Mouse (Mus musculus): ENCODE results near the gene Nhej1.

Gene Nhej1

DNA sequence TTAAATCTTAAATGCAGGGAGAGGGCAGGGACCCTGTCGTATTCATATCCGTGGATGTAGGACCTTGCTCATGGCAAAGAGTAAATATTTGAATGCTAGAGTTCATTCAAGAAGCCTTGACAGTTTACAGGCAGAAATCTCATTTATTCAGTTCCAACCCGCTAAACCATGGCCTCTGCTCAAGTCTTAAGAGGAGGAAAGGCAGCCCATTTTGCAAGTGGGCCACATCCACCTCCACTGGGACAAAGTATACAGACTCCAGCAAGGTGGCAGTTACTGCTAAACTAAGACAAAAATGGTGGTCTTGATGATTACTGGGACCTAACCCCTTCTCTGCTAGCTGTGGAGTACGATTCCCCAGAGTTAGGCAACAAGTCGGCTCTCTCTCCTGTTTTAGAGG lies 418 bp upstream of the Nhej1 start:
- no peak for DNase-seq (ENCODE audit: low spot score)

DNA sequence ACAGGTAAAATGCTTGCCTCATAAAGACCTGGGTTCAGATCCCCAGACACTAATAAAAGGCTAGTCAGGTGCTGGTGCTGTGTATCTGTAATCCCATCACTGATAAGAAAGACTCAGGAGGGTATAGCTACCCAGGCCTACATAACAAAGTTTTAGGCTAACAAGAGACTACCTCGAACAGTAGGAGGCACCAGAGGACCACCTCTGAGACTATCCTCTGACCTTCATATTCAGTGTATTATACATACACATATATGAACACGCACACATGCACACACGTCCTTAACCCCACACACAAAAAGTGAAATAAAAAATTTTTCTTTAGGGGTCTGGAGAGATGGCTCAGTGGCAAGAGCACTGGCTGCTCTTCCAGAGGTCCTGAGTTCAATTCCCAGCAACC lies 2.8 kb downstream of the Nhej1 start:
- DNase-seq (ENCODE audit: low spot score) = no peak

DNA sequence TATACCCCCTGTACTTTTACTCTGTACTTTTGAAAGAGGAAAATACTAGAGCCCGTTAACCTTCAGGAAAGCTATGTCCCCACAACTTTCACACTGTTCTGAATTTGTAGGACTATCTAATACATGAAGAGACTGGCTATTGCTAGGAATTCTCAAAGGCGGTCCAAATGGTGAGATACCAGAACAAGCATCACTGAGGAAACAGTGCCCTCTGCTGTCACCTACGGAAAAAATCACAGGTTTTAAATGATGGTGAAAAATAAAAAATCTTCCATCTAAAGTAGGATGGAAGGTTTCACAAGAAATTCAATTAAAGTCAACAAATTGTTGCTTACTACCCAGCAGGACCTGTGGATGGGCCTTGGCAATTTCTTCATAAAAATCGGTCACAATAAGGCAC lies 72.9 kb downstream of the Nhej1 start:
- DNase-seq (ENCODE audit: low spot score) = no peak

DNA sequence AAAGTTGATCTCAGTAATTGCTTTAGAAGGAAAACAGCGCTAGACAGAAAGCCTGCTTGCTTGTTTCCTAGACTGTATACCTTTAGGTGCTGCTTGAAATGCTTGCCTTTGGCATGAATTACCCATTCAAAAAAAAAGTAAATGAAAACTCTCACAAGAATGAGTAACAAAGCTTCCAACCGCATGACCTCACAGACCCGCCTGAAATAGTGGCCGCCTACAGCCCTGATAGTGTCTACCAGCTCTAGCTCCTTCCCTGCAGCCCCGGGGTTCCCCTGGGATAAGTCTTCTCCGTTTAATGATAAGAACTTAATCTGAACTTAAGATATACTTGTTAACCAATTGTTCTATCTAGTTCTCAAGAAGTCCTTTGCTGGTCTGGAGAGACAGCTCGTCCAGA lies 73.6 kb downstream of the Nhej1 start:
- DNase-seq (ENCODE audit: low spot score) = no peak

DNA sequence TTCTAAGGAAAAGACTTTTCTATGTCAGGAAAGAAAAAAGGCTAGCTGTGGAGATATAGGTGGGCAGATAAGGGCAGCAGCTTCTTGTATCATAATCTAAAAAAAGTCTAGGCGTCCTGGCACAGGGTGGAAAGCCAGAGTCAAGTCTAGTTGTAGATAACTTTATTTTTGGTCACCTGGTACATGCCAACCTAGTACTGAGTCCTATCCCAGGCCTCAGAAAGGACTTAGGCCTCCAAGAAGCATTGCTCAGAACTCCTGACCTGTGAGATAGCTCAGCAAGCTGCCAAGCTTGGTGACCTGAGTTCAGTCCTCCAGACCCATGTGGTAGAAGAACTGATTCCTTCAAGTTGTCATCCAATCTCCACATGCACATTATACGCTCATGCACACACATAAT lies 76.4 kb downstream of the Nhej1 start:
- DNase-seq (ENCODE audit: low spot score) = no peak

DNA sequence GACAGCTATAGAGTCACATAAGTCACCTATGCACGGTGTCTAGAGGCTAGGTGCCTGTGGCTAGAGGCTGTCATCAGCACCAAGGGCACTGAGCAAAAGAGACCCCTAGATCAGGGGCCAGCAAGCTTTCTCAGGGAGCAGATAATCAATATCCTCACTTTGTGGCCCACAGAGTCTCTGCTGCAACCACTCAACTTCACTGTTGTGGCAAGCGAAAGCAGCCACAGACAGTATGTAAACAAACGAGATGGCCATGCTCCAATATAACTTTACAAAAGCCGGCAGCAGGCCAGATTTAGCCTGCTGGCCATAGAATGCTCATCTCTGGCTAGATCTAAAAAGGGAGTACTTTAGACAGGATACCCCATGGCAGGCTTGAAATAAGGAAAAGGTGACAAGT lies 77.0 kb downstream of the Nhej1 start:
- no peak for DNase-seq (ENCODE audit: low spot score)

DNA sequence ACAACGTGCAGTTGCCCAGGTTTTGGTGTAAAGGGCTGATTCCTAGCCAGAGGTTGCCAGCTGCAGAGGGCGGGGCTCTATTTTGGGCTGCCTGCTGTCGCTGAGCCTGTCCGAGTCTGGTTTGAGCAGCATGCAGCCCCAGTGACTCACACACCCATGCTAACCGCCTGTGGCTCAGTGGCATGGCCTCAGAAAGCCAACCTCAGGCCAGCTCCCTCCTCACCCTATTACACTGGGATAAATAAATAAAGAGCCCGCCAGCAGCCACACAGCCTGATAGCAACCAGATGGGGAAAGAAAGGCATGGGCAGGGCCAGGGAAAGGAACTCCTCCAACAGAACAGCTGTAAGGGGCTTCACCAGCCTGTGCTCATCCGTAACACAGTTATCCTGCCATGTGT lies 84.6 kb downstream of the Nhej1 start:
- DNase-seq (ENCODE audit: low spot score) = no peak

DNA sequence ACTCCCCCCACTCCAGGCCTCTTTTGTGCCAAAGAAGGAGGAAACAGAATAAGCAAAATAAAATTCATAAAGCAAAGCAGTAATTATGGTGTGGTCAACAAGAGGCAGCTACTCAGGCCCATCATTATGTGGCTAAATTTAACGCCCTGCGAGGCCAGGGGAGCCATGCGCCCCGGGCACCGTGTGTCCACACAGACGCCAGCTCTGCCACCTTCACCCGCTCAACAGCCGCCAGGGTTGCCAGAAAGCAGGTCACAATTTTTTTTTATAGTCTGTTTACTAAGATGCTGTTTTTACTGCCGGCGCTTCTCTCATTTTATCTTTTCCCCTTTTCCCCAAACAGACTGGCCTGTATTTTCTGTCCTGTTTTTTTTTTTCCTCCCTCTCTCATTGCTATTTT lies 93.0 kb downstream of the Nhej1 start:
- DNase-seq (ENCODE audit: low spot score) = no peak

DNA sequence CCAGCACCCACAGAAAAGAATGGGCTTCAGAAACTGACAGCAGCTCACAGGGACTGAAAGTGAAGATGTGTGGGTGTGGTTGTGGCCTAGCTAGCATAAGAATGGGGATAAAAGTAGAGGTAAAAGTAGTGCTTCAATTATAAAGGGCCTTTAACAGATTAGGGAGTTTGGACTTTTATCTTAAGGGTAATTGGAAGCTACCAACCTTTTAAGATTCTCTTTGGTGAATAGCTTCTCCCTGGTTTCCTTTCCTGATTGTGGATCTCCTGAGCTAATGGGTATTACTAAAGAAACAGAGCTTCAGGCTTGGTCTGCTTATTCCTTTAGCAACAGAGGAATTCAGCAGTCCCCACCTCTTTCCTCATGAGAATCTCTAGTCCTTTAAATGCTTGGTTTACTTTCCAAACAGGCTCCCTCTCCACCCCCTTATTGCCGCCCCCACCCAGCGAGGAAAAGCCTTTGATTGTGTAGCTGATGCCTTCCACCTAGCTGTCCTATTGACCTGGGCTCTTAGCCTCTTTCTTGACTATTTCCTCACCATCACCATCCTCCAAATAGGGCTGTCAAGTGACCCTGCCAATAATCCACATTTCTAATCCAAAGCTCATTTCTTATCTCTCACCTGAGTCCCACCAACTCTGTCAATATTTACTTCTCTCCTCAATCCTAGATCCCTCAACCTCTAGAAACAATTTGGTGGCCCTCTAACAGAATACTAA lies 97.8 kb downstream of the Nhej1 start:
- no peak for DNase-seq (ENCODE audit: low spot score)

DNA sequence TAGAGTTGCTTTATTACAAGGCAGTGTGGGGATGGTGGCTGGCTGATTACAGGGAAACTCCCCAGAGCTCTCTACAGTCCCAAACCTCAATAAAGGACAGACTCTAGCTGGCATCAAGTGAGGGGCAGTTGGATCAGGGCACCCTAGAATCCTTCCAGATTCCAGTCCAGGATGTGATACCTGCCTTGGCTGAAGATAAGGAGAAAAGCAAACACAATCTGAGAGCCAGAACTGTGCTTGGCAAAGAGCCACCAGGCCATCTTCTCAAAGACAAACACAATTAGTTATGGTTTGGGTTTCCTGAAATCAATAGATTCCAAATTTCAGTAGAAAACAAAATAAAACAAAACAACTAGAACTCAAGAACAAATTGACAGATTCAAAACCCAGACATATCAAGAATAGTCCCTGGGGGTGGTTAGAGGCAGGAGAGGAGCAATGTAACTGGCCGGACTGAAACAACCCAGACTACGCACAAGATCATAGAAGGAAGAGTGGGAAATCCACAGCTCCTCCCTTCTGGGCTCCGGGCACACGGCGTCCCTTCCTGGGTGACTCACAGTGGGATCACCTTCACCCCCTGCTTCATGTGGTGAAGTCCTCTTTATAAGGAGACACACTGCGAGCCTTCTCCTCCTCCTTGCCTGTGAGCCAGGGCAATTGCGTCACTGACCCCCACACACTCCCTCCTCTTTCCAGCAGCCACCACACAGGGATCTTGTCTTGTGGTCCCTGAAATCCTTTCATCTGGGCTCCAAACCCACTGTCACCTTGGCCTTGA lies 100.4 kb downstream of the Nhej1 start:
- no peak for DNase-seq (ENCODE audit: low spot score)

DNA sequence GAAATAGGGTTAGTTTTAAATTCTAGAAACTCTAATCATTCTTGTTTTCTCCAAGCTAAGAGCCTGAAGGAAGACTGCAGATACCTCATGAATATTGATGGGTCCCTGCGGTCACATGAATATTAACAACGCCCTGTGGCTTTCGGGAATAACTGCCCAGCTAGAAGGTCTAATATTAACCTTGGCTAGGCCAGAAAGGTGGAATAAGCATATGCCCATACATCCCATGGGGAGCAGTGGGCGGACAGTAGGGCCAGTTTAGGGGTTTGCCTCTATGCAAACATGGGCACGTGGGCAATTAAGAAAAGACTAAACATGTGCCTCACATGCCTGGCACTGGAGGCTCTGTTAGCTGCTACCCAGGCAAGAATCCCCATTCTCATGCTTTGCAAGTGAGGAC lies 102.8 kb downstream of the Nhej1 start:
- no peak for DNase-seq (ENCODE audit: low spot score)

DNA sequence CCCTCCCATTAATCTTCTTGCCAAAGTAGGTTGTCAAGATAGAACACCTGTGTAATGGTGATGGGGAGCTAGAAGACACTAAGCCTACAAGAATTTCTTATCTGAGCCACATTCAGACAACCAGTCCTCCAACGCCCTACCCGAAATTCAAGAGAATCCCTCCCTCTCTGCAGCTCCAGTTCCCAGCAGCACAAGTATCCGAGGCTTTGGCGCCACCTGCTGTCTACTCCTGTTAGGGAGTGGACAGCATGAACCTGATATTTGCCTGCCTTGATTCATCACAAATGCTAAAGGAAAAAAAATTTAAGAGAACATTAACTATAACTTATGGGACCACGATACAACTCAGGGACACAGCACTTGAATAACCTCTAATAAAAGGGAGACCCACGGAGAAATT lies 108.2 kb downstream of the Nhej1 start:
- peak; percentile 74 for DNase-seq (ENCODE audit: low spot score)

DNA sequence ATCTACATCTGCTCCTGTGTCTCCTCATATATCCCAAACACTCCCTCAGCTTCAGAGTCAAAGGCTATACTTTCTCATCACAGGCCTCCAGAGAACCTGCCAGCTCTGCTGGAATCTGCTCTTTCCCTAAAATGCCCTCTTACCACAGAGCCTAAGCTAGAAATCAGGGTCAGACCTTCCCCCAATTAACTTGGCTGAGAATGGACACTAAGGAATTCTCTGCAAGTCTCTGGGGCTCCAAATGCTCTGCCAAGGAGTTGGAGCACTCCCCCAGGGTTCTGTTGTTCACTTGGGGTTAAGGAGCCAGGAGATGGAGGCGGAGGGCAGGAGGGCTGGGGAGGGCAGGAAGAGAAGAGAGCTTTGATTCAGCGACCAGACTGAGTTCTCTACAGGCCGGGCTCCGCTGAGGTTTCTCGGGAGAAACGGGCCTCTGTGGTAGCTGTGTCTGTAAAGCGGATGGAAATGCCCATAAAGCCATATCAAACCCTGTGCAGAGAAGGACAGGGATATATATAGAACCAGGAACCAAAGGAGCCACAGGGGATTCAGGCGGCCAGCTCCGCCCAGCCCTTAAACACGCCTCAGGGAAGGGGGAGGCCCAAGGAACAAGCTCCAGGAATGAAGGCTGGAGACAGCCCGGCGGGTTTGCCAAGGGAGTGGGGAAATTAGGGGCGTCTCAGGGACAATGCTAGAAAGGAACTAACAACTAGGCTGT lies 109.3 kb downstream of the Nhej1 start:
- peak; percentile 18 for DNase-seq (ENCODE audit: low spot score)

DNA sequence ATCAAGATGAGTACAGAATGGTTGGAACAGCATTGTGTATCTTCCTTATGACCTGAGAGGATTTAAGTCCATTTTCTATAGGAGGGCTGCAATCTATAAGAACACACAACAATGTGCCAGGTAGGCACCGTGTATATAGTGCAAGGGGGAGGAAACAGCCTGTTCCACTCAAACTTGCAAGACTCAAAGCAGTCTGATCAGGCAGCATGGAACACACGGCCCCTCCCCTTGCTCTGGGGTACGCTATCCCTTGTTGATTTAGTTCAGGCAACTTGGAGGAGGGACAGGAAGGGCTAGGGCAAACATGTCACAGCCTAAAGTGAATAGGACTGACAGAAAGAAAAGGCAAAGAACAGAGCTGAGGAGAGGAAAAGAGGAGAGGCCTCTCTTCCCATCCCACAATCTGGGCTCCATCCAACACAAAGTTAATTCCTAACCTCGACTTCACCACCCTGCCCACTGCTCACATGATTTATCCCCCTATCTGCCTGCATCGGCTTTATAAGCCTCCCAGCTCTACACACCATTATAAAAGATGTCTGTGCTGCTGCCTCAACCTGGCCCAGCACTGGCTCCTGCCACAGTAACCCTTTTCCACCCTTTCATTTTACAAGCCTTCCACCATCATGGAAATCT lies 110.7 kb downstream of the Nhej1 start:
- no peak for DNase-seq (ENCODE audit: low spot score)

DNA sequence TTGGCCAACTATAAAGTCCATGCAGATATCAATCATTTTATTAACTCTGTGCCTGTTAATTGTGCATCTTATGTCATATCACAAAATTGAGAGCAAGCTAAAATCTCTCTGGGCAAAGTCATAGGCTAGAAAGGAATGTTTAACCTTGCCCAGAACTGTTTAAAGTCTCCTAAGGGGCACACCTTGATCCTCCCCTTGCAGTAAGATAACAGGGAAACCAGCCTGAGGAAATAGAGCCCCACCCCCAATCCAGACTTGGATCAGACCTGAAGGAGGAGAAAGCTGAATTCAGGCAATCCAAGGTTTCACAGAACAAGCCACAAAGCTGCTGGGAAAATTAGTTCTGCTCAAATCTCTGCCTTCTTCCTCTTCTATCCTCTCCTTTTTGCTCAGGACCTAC lies 114.2 kb downstream of the Nhej1 start:
- no peak for DNase-seq (ENCODE audit: low spot score)

DNA sequence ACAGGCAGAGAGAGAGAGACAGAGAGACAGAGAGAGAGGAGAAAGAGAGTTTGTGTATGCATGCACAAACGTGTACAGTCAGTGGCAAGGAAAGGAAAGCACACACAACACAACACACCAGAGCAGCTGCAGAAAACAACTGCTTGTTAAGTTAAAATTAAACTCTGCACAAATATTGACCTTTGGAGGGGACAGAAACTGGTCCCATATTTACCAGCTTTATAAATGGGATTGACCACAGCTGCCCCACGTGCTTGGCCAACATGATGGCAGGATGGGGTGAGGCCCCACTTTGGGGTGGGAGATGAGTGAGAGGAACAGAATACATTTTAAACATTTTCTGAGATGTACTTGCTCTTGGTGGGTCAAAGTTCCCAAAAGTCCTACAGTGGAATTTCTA lies 114.8 kb downstream of the Nhej1 start:
- no peak for DNase-seq (ENCODE audit: low spot score)

DNA sequence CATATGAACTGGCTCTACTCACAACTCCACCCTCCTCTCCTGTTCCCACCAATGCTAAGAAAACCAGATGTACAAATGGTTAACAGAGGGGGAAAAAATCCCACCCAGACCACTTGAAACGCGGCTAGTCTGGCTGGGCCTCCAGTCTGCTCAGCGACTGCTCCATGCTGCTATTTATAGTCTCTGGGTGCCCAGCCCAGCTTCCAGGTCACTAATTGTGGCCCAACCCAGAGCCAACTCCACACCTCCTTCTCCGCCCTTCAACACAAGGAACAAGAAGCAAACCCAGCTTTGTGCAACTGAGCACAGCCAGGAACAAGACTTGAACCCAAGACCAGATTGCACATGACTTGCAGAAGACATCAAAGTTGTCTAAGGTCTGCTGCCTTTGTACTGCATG lies 119.0 kb downstream of the Nhej1 start:
- DNase-seq (ENCODE audit: low spot score) = no peak

DNA sequence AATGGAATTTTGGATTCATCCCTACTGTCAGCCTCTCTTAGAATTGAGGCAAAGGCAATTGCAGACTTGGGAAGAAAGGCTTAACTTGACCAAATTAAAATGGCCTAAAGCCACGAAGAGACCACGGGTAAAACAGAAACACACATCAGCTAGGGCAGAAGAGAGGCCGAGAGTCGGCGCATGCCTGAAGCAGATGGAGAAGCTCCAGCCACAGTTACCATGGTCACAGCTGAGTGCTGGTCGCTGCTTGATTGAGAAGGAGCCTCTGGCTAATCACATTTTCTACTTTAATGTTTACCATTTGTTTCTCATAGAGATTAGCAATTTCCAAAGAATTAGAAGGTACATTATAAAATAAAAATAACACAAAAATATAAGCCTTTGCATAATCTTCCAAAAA lies 123.8 kb downstream of the Nhej1 start:
- DNase-seq (ENCODE audit: low spot score) = no peak

DNA sequence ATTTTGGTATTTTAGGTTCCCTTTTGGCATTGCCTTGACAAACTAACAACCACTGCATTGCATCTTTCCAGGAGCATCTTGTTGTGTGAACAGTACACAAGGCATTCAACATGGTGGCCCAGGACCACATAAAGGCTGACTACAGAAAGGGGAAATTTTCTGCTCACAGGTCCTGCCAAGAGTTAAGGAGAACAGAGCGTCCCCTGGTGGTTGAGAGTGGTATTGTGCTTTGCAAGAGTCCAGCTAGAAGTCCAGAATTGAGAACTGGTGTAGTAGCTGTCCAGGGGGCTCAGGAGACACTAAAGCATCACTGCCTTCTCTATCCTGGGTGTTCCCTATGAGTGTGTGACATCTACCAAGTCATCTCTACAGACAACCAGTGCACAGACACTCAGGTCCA lies 124.5 kb downstream of the Nhej1 start:
- DNase-seq (ENCODE audit: low spot score) = no peak

DNA sequence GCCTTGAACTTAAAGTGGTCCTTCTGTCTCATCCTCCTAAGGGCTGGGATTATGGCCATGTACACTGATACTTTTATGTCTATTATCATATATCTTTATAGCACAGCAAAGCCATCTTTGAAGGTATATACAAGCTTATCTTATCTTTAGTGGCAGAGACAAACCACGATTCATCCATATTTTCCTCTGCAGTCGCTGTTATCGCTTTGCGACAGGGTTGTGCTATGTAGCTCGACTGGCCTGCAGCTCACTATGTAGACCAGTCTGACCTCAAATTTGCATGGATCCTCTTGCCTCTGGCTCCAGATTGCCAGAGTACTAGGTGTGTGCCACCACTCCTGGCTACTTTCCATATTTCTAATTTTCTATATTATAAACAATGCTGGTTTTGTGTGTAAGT lies 125.8 kb downstream of the Nhej1 start:
- DNase-seq (ENCODE audit: low spot score) = no peak

DNA sequence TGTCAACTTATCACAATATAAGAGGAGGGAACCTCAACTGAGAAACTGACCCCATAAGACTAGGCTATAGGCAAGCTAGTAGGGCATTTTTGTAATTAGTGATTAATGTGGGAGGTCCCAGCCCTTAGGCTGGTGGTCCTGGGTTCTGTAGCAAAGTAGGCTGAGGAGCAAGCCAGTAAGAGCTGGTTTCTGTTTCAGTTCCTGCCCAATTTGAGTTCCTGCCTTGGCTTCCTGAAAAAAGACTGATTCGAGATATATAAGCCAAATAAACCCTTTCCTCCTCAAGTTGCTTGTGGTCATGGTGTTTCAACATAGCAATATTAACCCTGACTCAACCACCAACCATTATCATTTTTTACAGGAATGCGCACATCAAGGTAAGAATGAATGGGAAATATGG lies 127.8 kb downstream of the Nhej1 start:
- no peak for DNase-seq (ENCODE audit: low spot score)

DNA sequence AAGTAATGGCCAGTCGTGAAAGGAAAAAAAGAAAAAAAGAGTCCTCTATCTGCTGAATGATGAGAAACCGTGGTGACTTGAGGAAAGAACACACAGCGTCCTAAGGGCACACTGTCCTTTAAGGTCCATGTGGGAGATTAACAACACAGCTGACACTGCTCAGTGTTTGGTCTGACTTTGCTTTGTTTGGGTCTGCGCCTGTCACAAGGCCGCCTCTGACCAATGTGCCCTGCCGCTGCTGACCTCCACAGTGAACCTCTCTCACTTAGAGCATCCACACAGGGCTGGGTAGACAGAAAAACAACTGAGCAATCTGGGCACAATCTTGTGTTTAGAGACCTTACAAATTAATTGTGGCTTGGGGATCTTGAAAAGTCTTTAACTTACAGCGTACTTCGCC lies 148.0 kb downstream of the Nhej1 start:
- DNase-seq (ENCODE audit: low spot score) = no peak

DNA sequence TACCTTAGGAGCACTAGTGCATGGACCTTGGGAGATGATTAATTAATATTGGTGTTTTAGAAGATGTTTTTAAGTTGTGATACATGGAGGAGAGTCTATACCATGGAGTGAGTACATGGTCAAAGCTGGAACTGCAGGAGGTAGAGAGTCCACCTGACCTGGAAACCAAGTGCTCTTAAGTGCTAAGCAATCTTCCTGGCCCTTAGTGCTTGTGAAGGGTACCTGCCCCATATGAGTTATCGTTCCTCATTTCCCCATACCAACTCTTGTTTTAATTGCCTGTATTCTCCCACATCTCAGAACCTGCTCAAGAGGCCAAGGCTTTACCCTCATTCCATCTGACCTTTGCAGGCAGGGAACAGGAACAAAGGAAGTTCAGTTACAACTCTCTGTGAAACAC lies 149.1 kb downstream of the Nhej1 start:
- DNase-seq (ENCODE audit: low spot score) = no peak

All from ovary, postnatal 10 days (tissue).